Mouse (Mus musculus) midbrain, embryonic 14.5 days (tissue): ENCODE data around the gene Ube2l3. TPM values are rescaled to one million over a fixed set of nuclear protein-coding genes. Genes with fewer than 3 reads are reported as not detected.

Source experiments
- ATAC-seq: fragments of 200-750 bp; cut with Nextera tagmentation; 2 replicates; pipeline ENCODE4 v1.8.0; 2017; ENCODE audit warnings: moderate number of reproducible peaks, moderate library complexity; ENCODE audit not compliant: low FRiP score, low TSS enrichment
- DNase-seq: peaks from one replicate; pipeline ENCODE4 v3.0.0-alpha.2; 2015
- H3K27ac ChIP-seq: fragments of 300-500 bp; sonication (generic); replicated peaks from 2 replicates; pipeline ENCODE4 v1.5.1; 2014; ENCODE audit warnings: mild to moderate bottlenecking, low read depth, low read length, moderate library complexity
- H3K27me3 ChIP-seq: fragments of 300-500 bp; sonication (generic); 2 replicates; pipeline ENCODE4 v1.6.1; 2014; ENCODE audit warnings: low read length, control low read depth, mixed read lengths; ENCODE audit not compliant: control insufficient read depth, insufficient read depth
- H3K36me3 ChIP-seq: fragments of 300-500 bp; sonication (generic); 2 replicates; pipeline ENCODE4 v1.6.1; 2014; ENCODE audit warnings: low read length, control low read depth; ENCODE audit not compliant: control insufficient read depth, insufficient read depth
- H3K4me1 ChIP-seq: fragments of 300-500 bp; sonication (generic); 2 replicates; pipeline ENCODE4 v1.6.1; 2014; ENCODE audit warnings: mild to moderate bottlenecking, antibody characterized with exemption, low read length, control low read depth; ENCODE audit not compliant: control insufficient read depth, insufficient read depth
- H3K4me2 ChIP-seq: fragments of 300-500 bp; sonication (generic); 2 replicates; pipeline ENCODE4 v1.6.1; 2014; ENCODE audit warnings: mild to moderate bottlenecking, low read length, moderate library complexity
- H3K4me3 ChIP-seq: fragments of 300-500 bp; sonication (generic); replicated peaks from 2 replicates; pipeline ENCODE4 v1.5.1; 2014; ENCODE audit warnings: low read depth, low read length
- H3K9ac ChIP-seq: fragments of 300-500 bp; sonication (generic); replicated peaks from 2 replicates; pipeline ENCODE4 v1.6.1; 2014; ENCODE audit warnings: mild to moderate bottlenecking, low read length, moderate library complexity
- H3K9me3 ChIP-seq: fragments of 300-500 bp; sonication (generic); 2 replicates; pipeline ENCODE4 v1.6.1; 2016; ENCODE audit warnings: low read length, control low read depth, mixed read lengths; ENCODE audit not compliant: control insufficient read depth
- WGBS: fragments of 180-500 bp; shearing (Covaris S2); extraction: QIAGEN DNeasy Blood & Tissue Kit; methylation state at CpG from one replicate; pipeline ENCODE4 v1.1.7; 2014; 5-methylcytosine and 5-hydroxymethylcytosine counted together
- polyA plus RNA-seq: library from polyadenylated mRNA; unstranded; fragments of >200 nt; fragmentation: Nextera tagmentation; extraction: Ambion mirVana; gene quantifications from 2 replicates; pipeline ENCODE4 v1.2.1, GENCODE M21; 2014

Gene Ube2l3
- polyA plus RNA-seq, 1 experiment from 2014 or later = 297 TPM

GRCm38 (mm10) chr16:17200121-17200952 is 2.1 kb downstream of the Ube2l3 start:
- Histone ChIP-seq H3K27me3 (no peaks in the 10 kb centered on the region), H3K9ac (peak overlapping the region; percentile 99), H3K36me3 (peaks cover 3% of the 10 kb centered on the region; the same call in 1 of the 2 replicates), H3K27ac (peak overlapping the region; percentile 78; the same call in 1 of the 2 replicates), H3K4me3 (peak overlapping the region; percentile 97), H3K4me2 (peak overlapping the region; percentile 90), H3K9me3 (no peaks in the 10 kb centered on the region), H3K4me1 (peaks cover 12% of the 10 kb centered on the region)
- DNase-seq (peak; percentile 1), ATAC-seq (no peak)
- 11% methylated on average over 24 of the region's 24 CpGs for WGBS

GRCm38 (mm10) chr16:17193823-17194222 is 8.6 kb downstream of the Ube2l3 start:
- ATAC-seq = no peak
- no peak overlapping the region for H3K9ac ChIP-seq
- WGBS = over 99% methylated on average over 4 of the region's 4 CpGs

GRCm38 (mm10) chr16:17185475-17185874 is 17.0 kb downstream of the Ube2l3 start:
- Histone ChIP-seq H3K27me3 (no peaks in the 10 kb centered on the region), H3K4me2 (no peak overlapping the region), H3K36me3 (peaks cover 8% of the 10 kb centered on the region; the same call in 1 of the 2 replicates), H3K9me3 (no peaks in the 10 kb centered on the region), H3K4me3 (no peak overlapping the region), H3K4me1 (no peaks in the 10 kb centered on the region), H3K27ac (no peak overlapping the region), H3K9ac (no peak overlapping the region)
- ATAC-seq = no peak
- DNase-seq = no peak

More at GRCm38 (mm10) chr16:17193823-17194222, 8.6 kb downstream of the Ube2l3 start:
- Histone ChIP-seq H3K9me3 (no peaks in the 10 kb centered on the region), H3K4me2 (no peak overlapping the region), H3K27me3 (no peaks in the 10 kb centered on the region), H3K4me1 (no peaks in the 10 kb centered on the region), H3K4me3 (no peak overlapping the region), H3K27ac (no peak overlapping the region), H3K36me3 (peaks cover 6% of the 10 kb centered on the region; the same call in 1 of the 2 replicates)
- no peak for DNase-seq

GRCm38 (mm10) chr16:17183003-17183402 is 19.4 kb downstream of the Ube2l3 start:
- H3K9ac ChIP-seq = no peak overlapping the region

GRCm38 (mm10) chr16:17182136-17182535 is 20.3 kb downstream of the Ube2l3 start:
- H3K4me2 ChIP-seq = no peak overlapping the region
- peaks cover 6% of the 10 kb centered on the region; the same call in 1 of the 2 replicates for H3K36me3 ChIP-seq
- no peak overlapping the region for H3K27ac ChIP-seq
- H3K9me3 ChIP-seq = no peaks in the 10 kb centered on the region
- 90% methylated on average over 2 of the region's 2 CpGs for WGBS
- no peaks in the 10 kb centered on the region for H3K27me3 ChIP-seq
- H3K4me1 ChIP-seq = no peaks in the 10 kb centered on the region
- ATAC-seq (no peak), DNase-seq (no peak)
- H3K4me3 ChIP-seq = no peak overlapping the region
- no peak overlapping the region for H3K9ac ChIP-seq

More at GRCm38 (mm10) chr16:17183003-17183402, 19.4 kb downstream of the Ube2l3 start:
- no peak overlapping the region for H3K4me2 ChIP-seq
- H3K27ac ChIP-seq = no peak overlapping the region
- H3K4me1 ChIP-seq = no peaks in the 10 kb centered on the region
- WGBS = 85% methylated on average over 3 of the region's 3 CpGs
- H3K27me3 ChIP-seq = no peaks in the 10 kb centered on the region
- H3K36me3 ChIP-seq = peaks cover 8% of the 10 kb centered on the region; the same call in 1 of the 2 replicates
- H3K4me3 ChIP-seq = no peak overlapping the region
- DNase-seq (no peak), ATAC-seq (no peak)
- H3K9me3 ChIP-seq = no peaks in the 10 kb centered on the region

- Histone ChIP-seq H3K36me3 (peaks cover 3% of the 10 kb centered on the region; the same call in 1 of the 2 replicates), H3K9me3 (no peaks in the 10 kb centered on the region), H3K27me3 (no peaks in the 10 kb centered on the region), H3K4me3 (no peak overlapping the region), H3K9ac (no peak overlapping the region), H3K4me1 (no peaks in the 10 kb centered on the region), H3K27ac (no peak overlapping the region), H3K4me2 (no peak overlapping the region)
- 88% methylated on average over 4 of the region's 4 CpGs for WGBS
- ATAC-seq (no peak), DNase-seq (no peak)
Observed at GRCm38 (mm10) chr16:17181382-17181781, 21.1 kb downstream of the Ube2l3 start.

GRCm38 (mm10) chr16:17179706-17180105 is 22.7 kb downstream of the Ube2l3 start:
- no peak for DNase-seq
- Histone ChIP-seq H3K9ac (no peak overlapping the region), H3K36me3 (peaks cover 11% of the 10 kb centered on the region), H3K27me3 (no peaks in the 10 kb centered on the region), H3K4me3 (no peak overlapping the region), H3K4me2 (no peak overlapping the region), H3K4me1 (no peaks in the 10 kb centered on the region), H3K27ac (no peak overlapping the region), H3K9me3 (no peaks in the 10 kb centered on the region)
- ATAC-seq = no peak
- 91% methylated on average over 3 of the region's 3 CpGs for WGBS

GRCm38 (mm10) chr16:17177623-17178170 is 24.8 kb downstream of the Ube2l3 start:
- no peak overlapping the region for H3K27ac ChIP-seq
- no peak overlapping the region for H3K4me3 ChIP-seq
- H3K9ac ChIP-seq = no peak overlapping the region
- 100% methylated on average over 1 of the region's 1 CpGs for WGBS
- DNase-seq (no peak), ATAC-seq (no peak)
- no peak overlapping the region for H3K4me2 ChIP-seq
- no peaks in the 10 kb centered on the region for H3K27me3 ChIP-seq
- peaks cover 26% of the 10 kb centered on the region for H3K36me3 ChIP-seq
- no peaks in the 10 kb centered on the region for H3K9me3 ChIP-seq
- no peaks in the 10 kb centered on the region for H3K4me1 ChIP-seq
